Mouse (Mus musculus): ENCODE results near the gene Nck1. TPM values are rescaled to one million over a fixed set of nuclear protein-coding genes. Genes with fewer than 3 reads are reported as not detected.

Nck1 gene
- polyA plus RNA-seq, 1 experiment from 2014 or later: 46.5 TPM

- H3K4me2 ChIP-seq (replicated peaks; ENCODE audit: low read depth): no peak overlapping the region
- no peak overlapping the region for H3K9ac ChIP-seq (ENCODE audit: low read depth, low read length)
- ATAC-seq: no peak
- H3K36me3 ChIP-seq (ENCODE audit: control insufficient read depth, insufficient read depth): no peaks in the 10 kb centered on the region
- no peak overlapping the region for H3K4me3 ChIP-seq (ENCODE audit: low read depth, low read length)
- H3K9me3 ChIP-seq (ENCODE audit: control insufficient read depth): no peaks in the 10 kb centered on the region
- WGBS: 81% methylated on average over 10 of the region's 10 CpGs
- no peaks in the 10 kb centered on the region for H3K27me3 ChIP-seq (replicated peaks; ENCODE audit: control insufficient read depth, insufficient read depth, low read length)
- no peak overlapping the region for H3K27ac ChIP-seq (ENCODE audit: low read depth, low read length)
- H3K4me1 ChIP-seq (replicated peaks; ENCODE audit: control insufficient read depth, insufficient read depth, low read length): no peaks in the 10 kb centered on the region
- no peak for TF ChIP-seq CTCF (IDR thresholded peaks at IDR 0.05; ENCODE audit: low read depth)
Observed at GRCm38 (mm10) chr9:100560251-100560890, 14.4 kb upstream of the Nck1 start.

GRCm38 (mm10) chr9:100558991-100559390 lies 13.1 kb upstream of the Nck1 start:
- no peak overlapping the region for H3K27ac ChIP-seq (ENCODE audit: low read depth, low read length)
- no peaks in the 10 kb centered on the region for H3K36me3 ChIP-seq (ENCODE audit: control insufficient read depth, insufficient read depth)
- H3K27me3 ChIP-seq (replicated peaks; ENCODE audit: control insufficient read depth, insufficient read depth, low read length): no peaks in the 10 kb centered on the region
- no peak for TF ChIP-seq CTCF (IDR thresholded peaks at IDR 0.05; ENCODE audit: low read depth)
- no peaks in the 10 kb centered on the region for H3K4me1 ChIP-seq (replicated peaks; ENCODE audit: control insufficient read depth, insufficient read depth, low read length)
- ATAC-seq: no peak
- no peak overlapping the region for H3K4me3 ChIP-seq (ENCODE audit: low read depth, low read length)
- no peak overlapping the region for H3K4me2 ChIP-seq (replicated peaks; ENCODE audit: low read depth)
- no peaks in the 10 kb centered on the region for H3K9me3 ChIP-seq (ENCODE audit: control insufficient read depth)
- no peak overlapping the region for H3K9ac ChIP-seq (ENCODE audit: low read depth, low read length)

GRCm38 (mm10) chr9:100558023-100558573 lies 12.2 kb upstream of the Nck1 start:
- H3K4me2 ChIP-seq (replicated peaks; ENCODE audit: low read depth): no peak overlapping the region
- no peaks in the 10 kb centered on the region for H3K27me3 ChIP-seq (replicated peaks; ENCODE audit: control insufficient read depth, insufficient read depth, low read length)
- no peaks in the 10 kb centered on the region for H3K36me3 ChIP-seq (ENCODE audit: control insufficient read depth, insufficient read depth)
- ATAC-seq: no peak
- no peaks in the 10 kb centered on the region for H3K4me1 ChIP-seq (replicated peaks; ENCODE audit: control insufficient read depth, insufficient read depth, low read length)
- 80% methylated on average over 4 of the region's 4 CpGs for WGBS
- H3K4me3 ChIP-seq (ENCODE audit: low read depth, low read length): no peak overlapping the region
- no peak for TF ChIP-seq CTCF (IDR thresholded peaks at IDR 0.05; ENCODE audit: low read depth)
- no peak overlapping the region for H3K9ac ChIP-seq (ENCODE audit: low read depth, low read length)
- no peaks in the 10 kb centered on the region for H3K9me3 ChIP-seq (ENCODE audit: control insufficient read depth)
- no peak overlapping the region for H3K27ac ChIP-seq (ENCODE audit: low read depth, low read length)

- no peak for ATAC-seq
Observed at GRCm38 (mm10) chr9:100555686-100556085, 9.8 kb upstream of the Nck1 start.

GRCm38 (mm10) chr9:100548313-100548712 lies 2.4 kb upstream of the Nck1 start:
- no peaks in the 10 kb centered on the region for H3K36me3 ChIP-seq (ENCODE audit: control insufficient read depth, insufficient read depth)
- peak; percentile 67 for TF ChIP-seq CTCF (IDR thresholded peaks at IDR 0.05; ENCODE audit: low read depth)
- WGBS: 94% methylated on average over 2 of the region's 2 CpGs
- no peak overlapping the region for H3K4me2 ChIP-seq (replicated peaks; ENCODE audit: low read depth)
- ATAC-seq: no peak
- no peak overlapping the region for H3K4me3 ChIP-seq (ENCODE audit: low read depth, low read length)
- H3K27me3 ChIP-seq (replicated peaks; ENCODE audit: control insufficient read depth, insufficient read depth, low read length): no peaks in the 10 kb centered on the region
- H3K9ac ChIP-seq (ENCODE audit: low read depth, low read length): no peak overlapping the region
- no peak overlapping the region for H3K27ac ChIP-seq (ENCODE audit: low read depth, low read length)
- H3K9me3 ChIP-seq (ENCODE audit: control insufficient read depth): no peaks in the 10 kb centered on the region
- H3K4me1 ChIP-seq (replicated peaks; ENCODE audit: control insufficient read depth, insufficient read depth, low read length): 0 out of 2 replicates have a peak, but pooled peaks cover 7% of the 10 kb centered on the region

More at GRCm38 (mm10) chr9:100555686-100556085, 9.8 kb upstream of the Nck1 start:
- 48% methylated on average over 5 of the region's 5 CpGs for WGBS
- no peaks in the 10 kb centered on the region for H3K36me3 ChIP-seq (ENCODE audit: control insufficient read depth, insufficient read depth)
- no peak overlapping the region for H3K4me2 ChIP-seq (replicated peaks; ENCODE audit: low read depth)
- H3K9ac ChIP-seq (ENCODE audit: low read depth, low read length): no peak overlapping the region
- no peaks in the 10 kb centered on the region for H3K27me3 ChIP-seq (replicated peaks; ENCODE audit: control insufficient read depth, insufficient read depth, low read length)
- no peak overlapping the region for H3K27ac ChIP-seq (ENCODE audit: low read depth, low read length)
- no peak for TF ChIP-seq CTCF (IDR thresholded peaks at IDR 0.05; ENCODE audit: low read depth)
- H3K9me3 ChIP-seq (ENCODE audit: control insufficient read depth): no peaks in the 10 kb centered on the region
- H3K4me1 ChIP-seq (replicated peaks; ENCODE audit: control insufficient read depth, insufficient read depth, low read length): no peaks in the 10 kb centered on the region
- no peak overlapping the region for H3K4me3 ChIP-seq (ENCODE audit: low read depth, low read length)

- H3K9ac ChIP-seq (ENCODE audit: low read depth, low read length): peak overlapping the region; percentile 75
- peak; percentile 75 for ATAC-seq
- H3K27ac ChIP-seq (ENCODE audit: low read depth, low read length): peak overlapping the region; percentile 92
- no peaks in the 10 kb centered on the region for H3K36me3 ChIP-seq (ENCODE audit: control insufficient read depth, insufficient read depth)
- H3K27me3 ChIP-seq (replicated peaks; ENCODE audit: control insufficient read depth, insufficient read depth, low read length): no peaks in the 10 kb centered on the region
- peak overlapping the region; percentile 80 for H3K4me2 ChIP-seq (replicated peaks; ENCODE audit: low read depth)
- H3K9me3 ChIP-seq (ENCODE audit: control insufficient read depth): no peaks in the 10 kb centered on the region
- H3K4me1 ChIP-seq (replicated peaks; ENCODE audit: control insufficient read depth, insufficient read depth, low read length): 0 out of 2 replicates have a peak, but pooled peaks cover 7% of the 10 kb centered on the region
- WGBS: 6% methylated on average over 9 of the region's 9 CpGs
- peak overlapping the region; percentile 76 for H3K4me3 ChIP-seq (ENCODE audit: low read depth, low read length)
- TF ChIP-seq CTCF (IDR thresholded peaks at IDR 0.05; ENCODE audit: low read depth): no peak
Observed at GRCm38 (mm10) chr9:100546594-100546910, 618 bp upstream of the Nck1 start.
